Mouse (Mus musculus): ENCODE measurements around the gene Etv6. TPM values are rescaled to one million over a fixed set of nuclear protein-coding genes. Genes with fewer than 3 reads are reported as not detected.

The Etv6 gene
- polyA plus RNA-seq, 1 experiment from 2014 or later = 14.7 TPM

- H3K9me3 ChIP-seq = no peaks in the 10 kb centered on the region
- no peak overlapping the region for H3K4me3 ChIP-seq
- H3K4me1 ChIP-seq = peaks cover 10% of the 10 kb centered on the region
- no peak overlapping the region for H3K27ac ChIP-seq
- no peaks in the 10 kb centered on the region for H3K27me3 ChIP-seq
- no peak overlapping the region for H3K4me2 ChIP-seq
- H3K9ac ChIP-seq = no peak overlapping the region
- no peaks in the 10 kb centered on the region for H3K36me3 ChIP-seq
- ATAC-seq (ENCODE audit: borderline replicate concordance, extremely low read depth, low FRiP score, low TSS enrichment) = no peak
- 53% methylated on average over 4 of the region's 4 CpGs for WGBS
Measured at GRCm38 (mm10) chr6:134133756-134134155, 98.3 kb downstream of the Etv6 start.

- no peak overlapping the region for H3K4me2 ChIP-seq
- H3K27ac ChIP-seq = no peak overlapping the region
- H3K9ac ChIP-seq = no peak overlapping the region
- 76% methylated on average over 9 of the region's 9 CpGs for WGBS
- ATAC-seq (ENCODE audit: borderline replicate concordance, extremely low read depth, low FRiP score, low TSS enrichment) = no peak
- H3K27me3 ChIP-seq = no peaks in the 10 kb centered on the region
- no peaks in the 10 kb centered on the region for H3K36me3 ChIP-seq
- no peaks in the 10 kb centered on the region for H3K9me3 ChIP-seq
- H3K4me1 ChIP-seq = peaks cover 10% of the 10 kb centered on the region
- no peak overlapping the region for H3K4me3 ChIP-seq
Measured at GRCm38 (mm10) chr6:134134821-134135323, 99.4 kb downstream of the Etv6 start.

GRCm38 (mm10) chr6:134136315-134136714, 100.8 kb downstream of the Etv6 start:
- peaks cover 20% of the 10 kb centered on the region for H3K4me1 ChIP-seq
- WGBS = 68% methylated on average over 3 of the region's 3 CpGs
- no peak for ATAC-seq (ENCODE audit: borderline replicate concordance, extremely low read depth, low FRiP score, low TSS enrichment)

GRCm38 (mm10) chr6:134139359-134139758, 103.9 kb downstream of the Etv6 start:
- H3K27me3 ChIP-seq = no peaks in the 10 kb centered on the region
- no peak overlapping the region for H3K27ac ChIP-seq
- ATAC-seq (ENCODE audit: borderline replicate concordance, extremely low read depth, low FRiP score, low TSS enrichment) = no peak
- H3K9ac ChIP-seq = no peak overlapping the region
- H3K4me2 ChIP-seq = no peak overlapping the region
- no peaks in the 10 kb centered on the region for H3K9me3 ChIP-seq
- H3K4me1 ChIP-seq = peaks cover 50% of the 10 kb centered on the region
- 92% methylated on average over 3 of the region's 3 CpGs for WGBS
- H3K4me3 ChIP-seq = no peak overlapping the region
- no peaks in the 10 kb centered on the region for H3K36me3 ChIP-seq

More at GRCm38 (mm10) chr6:134136315-134136714, 100.8 kb downstream of the Etv6 start:
- Histone ChIP-seq H3K9ac (no peak overlapping the region), H3K4me3 (no peak overlapping the region), H3K4me2 (no peak overlapping the region), H3K27me3 (no peaks in the 10 kb centered on the region), H3K27ac (no peak overlapping the region), H3K36me3 (no peaks in the 10 kb centered on the region), H3K9me3 (no peaks in the 10 kb centered on the region)

- Histone ChIP-seq H3K9ac (no peak overlapping the region), H3K27me3 (no peaks in the 10 kb centered on the region), H3K9me3 (no peaks in the 10 kb centered on the region), H3K4me3 (no peak overlapping the region), H3K27ac (0 out of 2 replicates have a peak overlapping the region, but pooled peaks have one; percentile 10), H3K36me3 (no peaks in the 10 kb centered on the region), H3K4me1 (peaks cover 59% of the 10 kb centered on the region), H3K4me2 (no peak overlapping the region)
- 50% methylated on average over 16 of the region's 16 CpGs for WGBS
- no peak for ATAC-seq (ENCODE audit: borderline replicate concordance, extremely low read depth, low FRiP score, low TSS enrichment)
Measured at GRCm38 (mm10) chr6:134140718-134141615, 105.5 kb downstream of the Etv6 start.

- H3K9ac ChIP-seq = no peak overlapping the region
- WGBS = 85% methylated on average over 1 of the region's 1 CpGs
- no peaks in the 10 kb centered on the region for H3K27me3 ChIP-seq
- H3K4me2 ChIP-seq = no peak overlapping the region
- H3K4me1 ChIP-seq = peaks cover 59% of the 10 kb centered on the region
- no peaks in the 10 kb centered on the region for H3K36me3 ChIP-seq
- H3K4me3 ChIP-seq = no peak overlapping the region
- no peak overlapping the region for H3K27ac ChIP-seq
- no peaks in the 10 kb centered on the region for H3K9me3 ChIP-seq
- ATAC-seq (ENCODE audit: borderline replicate concordance, extremely low read depth, low FRiP score, low TSS enrichment) = no peak
Measured at GRCm38 (mm10) chr6:134141616-134142165, 106.2 kb downstream of the Etv6 start.

GRCm38 (mm10) chr6:134142700-134143099, 107.2 kb downstream of the Etv6 start:
- Histone ChIP-seq H3K9me3 (no peaks in the 10 kb centered on the region), H3K27me3 (no peaks in the 10 kb centered on the region), H3K4me3 (no peak overlapping the region), H3K27ac (no peak overlapping the region), H3K36me3 (no peaks in the 10 kb centered on the region), H3K4me2 (no peak overlapping the region), H3K9ac (no peak overlapping the region), H3K4me1 (peaks cover 59% of the 10 kb centered on the region)
- 53% methylated on average over 11 of the region's 11 CpGs for WGBS
- ATAC-seq (ENCODE audit: borderline replicate concordance, extremely low read depth, low FRiP score, low TSS enrichment) = no peak

- Histone ChIP-seq H3K4me1 (peaks cover 64% of the 10 kb centered on the region), H3K9ac (no peak overlapping the region), H3K36me3 (no peaks in the 10 kb centered on the region), H3K4me3 (no peak overlapping the region), H3K27ac (peak overlapping the region; percentile 78), H3K4me2 (peak overlapping the region; percentile 14), H3K27me3 (no peaks in the 10 kb centered on the region), H3K9me3 (no peaks in the 10 kb centered on the region)
- WGBS = 13% methylated on average over 3 of the region's 3 CpGs
- no peak for ATAC-seq (ENCODE audit: borderline replicate concordance, extremely low read depth, low FRiP score, low TSS enrichment)
Measured at GRCm38 (mm10) chr6:134143649-134144097, 108.2 kb downstream of the Etv6 start.

- Histone ChIP-seq H3K4me2 (peak overlapping the region; percentile 14), H3K9me3 (no peaks in the 10 kb centered on the region), H3K9ac (no peak overlapping the region), H3K4me3 (no peak overlapping the region), H3K27ac (peak overlapping the region; percentile 78), H3K4me1 (peaks cover 67% of the 10 kb centered on the region), H3K27me3 (no peaks in the 10 kb centered on the region), H3K36me3 (no peaks in the 10 kb centered on the region)
- peak; percentile 56; the same call in 1 of the 2 replicates for ATAC-seq (ENCODE audit: borderline replicate concordance, extremely low read depth, low FRiP score, low TSS enrichment)
- WGBS = 23% methylated on average over 15 of the region's 15 CpGs
Measured at GRCm38 (mm10) chr6:134144231-134145130, 109.0 kb downstream of the Etv6 start.

GRCm38 (mm10) chr6:134147596-134148442, 112.3 kb downstream of the Etv6 start:
- Histone ChIP-seq H3K36me3 (no peaks in the 10 kb centered on the region), H3K27ac (0 out of 2 replicates have a peak overlapping the region, but pooled peaks have one; percentile 1), H3K4me2 (no peak overlapping the region), H3K9ac (no peak overlapping the region), H3K9me3 (no peaks in the 10 kb centered on the region), H3K4me3 (no peak overlapping the region), H3K27me3 (no peaks in the 10 kb centered on the region), H3K4me1 (peaks cover 76% of the 10 kb centered on the region)
- no peak for ATAC-seq (ENCODE audit: borderline replicate concordance, extremely low read depth, low FRiP score, low TSS enrichment)
- WGBS = 52% methylated on average over 22 of the region's 22 CpGs

All from lung, embryonic 15.5 days (tissue).